Mouse (Mus musculus): ENCODE data around the gene Hrh1. TPM values are rescaled to one million over a fixed set of nuclear protein-coding genes. Genes with fewer than 3 reads are reported as not detected.
"Not testable (repeated sequence)": the region's sequence is repeated elsewhere in the genome, so short reads cannot be mapped to it uniquely, and the experiment has no call there.

Gene Hrh1
- polyA plus RNA-seq, 1 experiment from 2014 or later: 0.73 TPM

DNA sequence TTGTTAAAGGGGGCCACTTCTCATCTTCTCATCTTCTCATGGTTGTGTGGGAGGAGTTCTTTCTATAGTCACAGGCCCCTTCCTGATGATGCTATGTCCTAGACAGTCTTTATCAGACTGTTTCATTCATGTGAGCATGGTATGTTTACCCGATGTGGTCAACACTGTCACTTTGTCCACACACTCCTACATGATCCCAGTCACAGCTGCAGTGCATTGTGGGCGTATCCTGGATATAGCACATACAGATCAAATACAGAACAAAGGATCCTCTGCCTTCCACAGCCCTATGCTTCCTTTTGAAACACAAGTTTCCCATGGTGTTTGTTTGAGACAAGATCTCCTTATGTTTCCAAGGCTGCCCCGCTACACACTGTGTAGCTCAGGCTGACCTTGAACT is 76.3 kb downstream of the Hrh1 start:
- WGBS: 88% methylated on average over 3 of the region's 3 CpGs
- no peak for ATAC-seq (replicated peaks)
- Histone ChIP-seq H3K27ac (replicated peaks) (no peak overlapping the region), H3K4me2 (replicated peaks) (no peak overlapping the region), H3K36me3 (no peaks in the 10 kb centered on the region), H3K9ac (replicated peaks) (no peak overlapping the region), H3K4me1 (no peaks in the 10 kb centered on the region), H3K27me3 (no peaks in the 10 kb centered on the region), H3K9me3 (no peaks in the 10 kb centered on the region), H3K4me3 (no peak overlapping the region)

- Histone ChIP-seq H3K36me3 (no peaks in the 10 kb centered on the region), H3K9me3 (no peaks in the 10 kb centered on the region), H3K27ac (replicated peaks) (no peak overlapping the region), H3K4me2 (replicated peaks) (no peak overlapping the region), H3K9ac (replicated peaks) (no peak overlapping the region), H3K4me3 (no peak overlapping the region), H3K27me3 (no peaks in the 10 kb centered on the region), H3K4me1 (no peaks in the 10 kb centered on the region)
- no peak for ATAC-seq (replicated peaks)
- WGBS: 65% methylated on average over 4 of the region's 4 CpGs
Measured at GRCm38 (mm10) chr6:114474911-114475310, 77.2 kb downstream of the Hrh1 start.

- Histone ChIP-seq H3K4me1 (no peaks in the 10 kb centered on the region), H3K27ac (replicated peaks) (no peak overlapping the region), H3K4me2 (replicated peaks) (no peak overlapping the region), H3K36me3 (no peaks in the 10 kb centered on the region), H3K4me3 (no peak overlapping the region), H3K27me3 (no peaks in the 10 kb centered on the region), H3K9me3 (no peaks in the 10 kb centered on the region), H3K9ac (replicated peaks) (no peak overlapping the region)
- ATAC-seq (replicated peaks): no peak
- 21% methylated on average over 4 of the region's 4 CpGs for WGBS
Measured at GRCm38 (mm10) chr6:114478771-114479170, 81.0 kb downstream of the Hrh1 start.

- ATAC-seq (replicated peaks): no peak
- WGBS: 92% methylated on average over 16 of the region's 16 CpGs
- Histone ChIP-seq H3K27me3 (no peaks in the 10 kb centered on the region), H3K9ac (replicated peaks) (no peak overlapping the region), H3K4me2 (replicated peaks) (no peak overlapping the region), H3K27ac (replicated peaks) (no peak overlapping the region), H3K36me3 (no peaks in the 10 kb centered on the region), H3K4me3 (no peak overlapping the region), H3K9me3 (no peaks in the 10 kb centered on the region), H3K4me1 (no peaks in the 10 kb centered on the region)
Measured at GRCm38 (mm10) chr6:114479644-114480410, 82.1 kb downstream of the Hrh1 start.

DNA sequence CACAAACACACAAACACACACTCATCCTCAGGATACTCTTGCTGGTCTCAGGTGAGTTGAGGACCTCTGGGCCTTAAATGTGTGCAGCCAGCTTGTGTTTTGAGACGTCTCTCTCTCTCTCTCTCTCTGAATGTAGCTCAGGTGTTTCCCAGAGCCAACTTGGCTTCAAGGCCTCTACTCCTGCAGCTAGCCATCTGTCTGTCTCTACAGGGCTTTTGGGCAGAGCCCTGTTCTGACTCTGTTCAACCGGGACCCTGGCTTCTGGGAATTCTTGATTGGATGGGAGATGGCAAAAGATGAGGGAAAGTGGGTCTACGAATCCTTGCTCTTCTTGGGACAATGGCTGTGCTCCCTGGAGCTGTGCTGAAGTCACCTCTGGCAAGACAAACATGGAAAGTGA is 91.6 kb downstream of the Hrh1 start:
- H3K9ac ChIP-seq (replicated peaks): no peak overlapping the region
- H3K4me2 ChIP-seq (replicated peaks): no peak overlapping the region
- 84% methylated on average over 3 of the region's 3 CpGs for WGBS
- H3K27me3 ChIP-seq: no peaks in the 10 kb centered on the region
- ATAC-seq (replicated peaks): no peak
- no peak overlapping the region for H3K4me3 ChIP-seq
- H3K4me1 ChIP-seq: no peaks in the 10 kb centered on the region
- no peaks in the 10 kb centered on the region for H3K36me3 ChIP-seq
- H3K27ac ChIP-seq (replicated peaks): no peak overlapping the region
- H3K9me3 ChIP-seq: no peaks in the 10 kb centered on the region

DNA sequence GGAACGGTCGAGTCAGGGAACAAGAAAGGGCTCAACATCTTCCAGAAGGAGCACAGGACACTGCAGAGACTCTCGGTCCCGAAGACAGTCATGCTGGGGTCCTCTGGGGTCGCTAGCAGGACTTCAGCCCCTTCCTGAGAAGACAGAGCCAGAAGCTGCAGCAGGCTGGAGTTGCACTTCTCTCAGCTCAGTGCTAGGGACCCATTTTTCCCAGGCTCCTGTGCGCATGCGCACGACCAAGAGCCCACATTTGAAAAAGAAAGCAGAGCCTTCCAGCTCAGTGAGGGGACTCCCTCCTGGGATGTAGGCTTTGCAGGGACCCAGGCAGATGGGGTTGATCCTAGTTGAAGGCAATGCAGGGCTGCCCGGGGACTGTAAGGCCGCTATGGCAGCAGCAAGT is 94.9 kb downstream of the Hrh1 start:
- H3K4me3 ChIP-seq; ATAC-seq (replicated peaks); H3K27me3 ChIP-seq; H3K4me2 ChIP-seq (replicated peaks); H3K36me3 ChIP-seq; H3K27ac ChIP-seq (replicated peaks); H3K4me1 ChIP-seq; H3K9me3 ChIP-seq; H3K9ac ChIP-seq (replicated peaks): not testable (repeated sequence)
- 48% methylated on average over 10 of the region's 10 CpGs for WGBS

GRCm38 (mm10) chr6:114494987-114495386 is 97.3 kb downstream of the Hrh1 start:
- not testable (repeated sequence) for H3K4me2 ChIP-seq (replicated peaks); H3K27ac ChIP-seq (replicated peaks); H3K27me3 ChIP-seq; H3K9ac ChIP-seq (replicated peaks); H3K9me3 ChIP-seq; H3K4me3 ChIP-seq; H3K36me3 ChIP-seq; ATAC-seq (replicated peaks); H3K4me1 ChIP-seq
- WGBS: 23% methylated on average over 11 of the region's 12 CpGs

DNA sequence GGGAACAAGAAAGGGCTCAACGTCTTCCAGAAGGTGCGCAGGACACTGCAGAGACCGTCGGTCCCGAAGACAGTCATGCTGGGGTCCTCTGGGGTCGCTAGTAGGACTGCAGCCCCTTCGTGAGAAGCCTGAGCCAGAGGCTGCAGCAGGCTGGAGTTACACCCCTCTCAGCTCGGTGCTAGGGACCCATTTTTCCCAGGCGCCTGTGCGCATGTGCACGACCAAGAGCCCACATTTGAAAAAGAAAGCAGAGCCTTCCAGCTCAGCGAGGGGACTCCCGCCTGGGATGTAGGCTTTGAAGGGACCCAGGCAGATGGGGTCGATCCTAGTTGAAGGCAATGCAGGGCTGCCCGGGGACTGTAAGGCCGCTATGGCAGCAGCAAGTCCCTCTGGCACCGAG is 116.3 kb downstream of the Hrh1 start:
- not testable (repeated sequence) for H3K4me2 ChIP-seq (replicated peaks); H3K27me3 ChIP-seq; H3K36me3 ChIP-seq; H3K9me3 ChIP-seq; H3K27ac ChIP-seq (replicated peaks); H3K9ac ChIP-seq (replicated peaks); ATAC-seq (replicated peaks); H3K4me3 ChIP-seq; H3K4me1 ChIP-seq
- 11% methylated on average over 17 of the region's 17 CpGs for WGBS

DNA sequence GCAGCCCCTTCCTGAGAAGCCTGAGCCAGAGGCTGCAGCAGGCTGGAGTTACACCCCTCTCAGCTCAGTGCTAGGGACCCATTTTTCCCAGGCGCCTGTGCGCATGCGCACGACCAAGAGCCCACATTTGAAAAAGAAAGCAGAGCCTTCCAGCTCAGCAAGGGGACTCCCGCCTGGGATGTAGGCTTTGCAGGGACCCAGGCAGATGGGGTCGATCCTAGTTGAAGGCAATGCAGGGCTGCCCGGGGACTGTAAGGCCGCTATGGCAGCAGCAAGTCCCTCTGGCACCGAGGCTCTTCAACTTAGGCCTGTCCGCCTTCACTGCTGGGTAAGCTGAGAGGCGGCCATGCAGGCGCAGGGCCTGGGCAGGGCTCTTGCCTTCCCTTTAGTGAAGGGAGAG is 131.0 kb downstream of the Hrh1 start:
- H3K9me3 ChIP-seq; H3K4me1 ChIP-seq; H3K36me3 ChIP-seq; H3K9ac ChIP-seq (replicated peaks); H3K27me3 ChIP-seq; H3K4me3 ChIP-seq; H3K4me2 ChIP-seq (replicated peaks); ATAC-seq (replicated peaks); H3K27ac ChIP-seq (replicated peaks): not testable (repeated sequence)
- WGBS: 19% methylated on average over 4 of the region's 12 CpGs

Other genes with a start within 250 kb of the Hrh1 start
- gene Slc6a1, start 115.3 kb upstream of the Hrh1 start, polyA plus RNA-seq (2015; fragmentation: Nextera tagmentation; extraction: Ambion mirVana): 98.4 and 99.8 TPM in 2 replicates
- gene Atg7, start 245.2 kb downstream of the Hrh1 start, polyA plus RNA-seq (2015; fragmentation: Nextera tagmentation; extraction: Ambion mirVana): 20.8 and 23.7 TPM in 2 replicates

All from forebrain, embryonic 15.5 days (tissue).